Mouse (Mus musculus) testis, adult 2 months (tissue): ENCODE measurements at regions not wholly inside any gene's neighbourhood (a gene's known extent, or its start where the extent isn't known, plus 50 kb on each side); places are given as distances from the start of the nearest gene placed in this dataset.

ENCODE experiments used
- CTCF ChIP-seq: fragments of 200-500 bp; IDR thresholded peaks from 2 replicates; pipeline ENCODE4 v1.5.1; 2012; ENCODE audit warnings: low read depth, mild to moderate bottlenecking, inconsistent platforms, low read length, moderate library complexity; ENCODE audit not compliant: control insufficient read depth, insufficient read depth, insufficient replicate concordance
- POLR2A ChIP-seq: fragments of 200-500 bp; IDR thresholded peaks from 2 replicates; pipeline ENCODE4 v1.6.1; 2012; ENCODE audit warnings: low read depth, mild to moderate bottlenecking, inconsistent platforms, low read length, moderate library complexity; ENCODE audit not compliant: control insufficient read depth

- no peak for TF ChIP-seq CTCF
- TF ChIP-seq POLR2A: no peak
Observed at GRCm38 (mm10) chr3:119995781-119996180, 211.5 kb upstream of the Ptbp2 start.
